Mouse (Mus musculus) liver, adult 2 months (tissue): ENCODE data around the gene Snapin. TPM values are rescaled to one million over a fixed set of nuclear protein-coding genes. Genes with fewer than 3 reads are reported as not detected.
A peak's percentile ranks its signal among the peaks of the same experiment; 100 is the strongest.

Experiments used
- DNase-seq: peaks from one replicate; pipeline ENCODE4 v3.0.0-alpha.2; 2011; ENCODE audit warnings: low read depth, low spot score; ENCODE audit errors: extremely low read depth
- H3K27ac ChIP-seq: fragments of 200-500 bp; replicated peaks from 2 replicates; pipeline ENCODE4 v1.5.1; 2012; ENCODE audit warnings: low read depth, mild to moderate bottlenecking, control low read depth, inconsistent platforms, low read length; ENCODE audit not compliant: insufficient read depth
- H3K27me3 ChIP-seq: fragments of 200-500 bp; 2 replicates; pipeline ENCODE4 v1.6.1; 2012; ENCODE audit warnings: mild to moderate bottlenecking, moderate library complexity, low read length, inconsistent platforms; ENCODE audit not compliant: control insufficient read depth, insufficient read depth
- H3K36me3 ChIP-seq: fragments of 200-500 bp; 2 replicates; pipeline ENCODE4 v1.6.1; 2012; ENCODE audit warnings: low read length, inconsistent platforms; ENCODE audit not compliant: control insufficient read depth, insufficient read depth
- H3K4me1 ChIP-seq: fragments of 200-500 bp; 2 replicates; pipeline ENCODE4 v1.6.1; 2011; ENCODE audit warnings: low read length; ENCODE audit not compliant: control insufficient read depth, insufficient read depth
- H3K4me3 ChIP-seq: fragments of 200-500 bp; 2 replicates; pipeline ENCODE4 v1.5.1; 2011; ENCODE audit warnings: low read depth, mild to moderate bottlenecking, control low read depth, low read length, moderate library complexity; ENCODE audit not compliant: insufficient read depth
- H3K79me2 ChIP-seq: fragments of 200-500 bp; 2 replicates; pipeline ENCODE4 v1.6.1; 2012; ENCODE audit warnings: inconsistent platforms, mild to moderate bottlenecking, low read length, moderate library complexity; ENCODE audit not compliant: control insufficient read depth, insufficient read depth
- H3K9ac ChIP-seq: fragments of 200-500 bp; 2 replicates; pipeline ENCODE4 v1.6.1; 2012; ENCODE audit warnings: low read depth, mild to moderate bottlenecking, control low read depth, inconsistent platforms, low read length
- CTCF ChIP-seq: fragments of 200-500 bp; IDR thresholded peaks from 2 replicates; pipeline ENCODE4 v1.5.1; 2011; ENCODE audit warnings: low read depth, low read length, control low read depth
- POLR2A ChIP-seq: fragments of 200-500 bp; IDR thresholded peaks from 2 replicates; pipeline ENCODE4 v1.6.1; 2011; ENCODE audit warnings: low read length, control low read depth; ENCODE audit not compliant: insufficient read depth; ENCODE audit errors: extremely low read depth
- WGBS: fragments of 180-500 bp; shearing (Covaris S2); methylation state at CpG from one replicate; pipeline ENCODE4 v1.1.7; 2018; 5-methylcytosine and 5-hydroxymethylcytosine counted together
- polyA plus RNA-seq: library from polyadenylated mRNA; depleted of rRNA; stranded (reverse); fragments of >200 nt; gene quantifications from 2 replicates; pipeline ENCODE4 v1.2.3, GENCODE M21; 2012
- total RNA-seq: library from RNA; depleted of rRNA; stranded (reverse); fragments of >200 nt; gene quantifications from 2 replicates; pipeline ENCODE4 v1.2.3, GENCODE M21; 2014

Gene Snapin
- total and polyA plus RNA-seq, 2 experiments: 10.6 to 18.5 TPM

GRCm38 (mm10) chr3:90527291-90527873 lies 36.5 kb upstream of the Snapin start:
- Histone ChIP-seq H3K4me3 (no peak overlapping the region), H3K9ac (no peak overlapping the region), H3K36me3 (peaks cover 7% of the 10 kb centered on the region; the same call in 1 of the 2 replicates), H3K27me3 (no peaks in the 10 kb centered on the region), H3K4me1 (no peaks in the 10 kb centered on the region), H3K79me2 (no peaks in the 10 kb centered on the region), H3K27ac (no peak overlapping the region)
- DNase-seq: no peak
- 93% methylated on average over 7 of the region's 7 CpGs for WGBS
- TF ChIP-seq POLR2A (no peak), CTCF (no peak)

- no peak for DNase-seq
- no peak within 1 kb of the TSS for H3K4me3 ChIP-seq
- 66% methylated on average over 5 of the region's 5 CpGs for WGBS
- no peaks in the 10 kb centered on the region for H3K79me2 ChIP-seq
- TF ChIP-seq POLR2A (no peak), CTCF (no peak)
- no peaks in the 10 kb centered on the region for H3K27me3 ChIP-seq
- no peaks in the 10 kb centered on the region for H3K4me1 ChIP-seq
- H3K36me3 ChIP-seq: peaks cover 8% of the 10 kb centered on the region; the same call in 1 of the 2 replicates
- H3K27ac ChIP-seq: no peak within 1 kb of the TSS
- no peak within 1 kb of the TSS for H3K9ac ChIP-seq
These were observed 35.7 kb upstream of the Snapin start, which contains the start of gene S100a14 for GRCm38 (mm10) chr3:90526580-90526979. Gene S100a14 (plus strand): TSS chr3:90526856.

GRCm38 (mm10) chr3:90526076-90526475 lies 35.2 kb upstream of the Snapin start:
- no peaks in the 10 kb centered on the region for H3K27me3 ChIP-seq
- no peak overlapping the region for H3K9ac ChIP-seq
- peaks cover 8% of the 10 kb centered on the region; the same call in 1 of the 2 replicates for H3K36me3 ChIP-seq
- WGBS: 81% methylated on average over 2 of the region's 2 CpGs
- no peak for TF ChIP-seq CTCF
- TF ChIP-seq POLR2A: no peak
- H3K4me3 ChIP-seq: no peak overlapping the region
- DNase-seq: no peak
- no peaks in the 10 kb centered on the region for H3K79me2 ChIP-seq
- H3K4me1 ChIP-seq: no peaks in the 10 kb centered on the region
- H3K27ac ChIP-seq: no peak overlapping the region

- no peak overlapping the region for H3K4me3 ChIP-seq
- no peaks in the 10 kb centered on the region for H3K27me3 ChIP-seq
- DNase-seq: peak; percentile 75
- no peak overlapping the region for H3K9ac ChIP-seq
- no peaks in the 10 kb centered on the region for H3K4me1 ChIP-seq
- no peaks in the 10 kb centered on the region for H3K79me2 ChIP-seq
- WGBS: 67% methylated on average over 4 of the region's 4 CpGs
- peaks cover 9% of the 10 kb centered on the region; the same call in 1 of the 2 replicates for H3K36me3 ChIP-seq
- TF ChIP-seq POLR2A (no peak), CTCF (peak; percentile 51; the same call in 1 of the 2 replicates)
- H3K27ac ChIP-seq: no peak overlapping the region
These were observed 34.6 kb upstream of the Snapin start for GRCm38 (mm10) chr3:90525421-90525820.

GRCm38 (mm10) chr3:90517711-90518110 lies 26.9 kb upstream of the Snapin start:
- Histone ChIP-seq H3K27ac (no peak overlapping the region), H3K36me3 (peaks cover 8% of the 10 kb centered on the region), H3K79me2 (no peaks in the 10 kb centered on the region; the same call in 1 of the 2 replicates), H3K9ac (no peak overlapping the region), H3K4me3 (no peak overlapping the region), H3K27me3 (no peaks in the 10 kb centered on the region), H3K4me1 (peaks cover 14% of the 10 kb centered on the region)
- DNase-seq: no peak
- no peak for TF ChIP-seq CTCF
- no peak for TF ChIP-seq POLR2A
- WGBS: 80% methylated on average over 4 of the region's 4 CpGs

GRCm38 (mm10) chr3:90515789-90516188 lies 25.0 kb upstream of the Snapin start:
- no peak for DNase-seq
- no peaks in the 10 kb centered on the region for H3K27me3 ChIP-seq
- TF ChIP-seq CTCF: no peak
- no peaks in the 10 kb centered on the region; the same call in 1 of the 2 replicates for H3K79me2 ChIP-seq
- 96% methylated on average over 4 of the region's 4 CpGs for WGBS
- peaks cover 4% of the 10 kb centered on the region for H3K36me3 ChIP-seq
- H3K4me3 ChIP-seq: no peak overlapping the region
- H3K4me1 ChIP-seq: peaks cover 14% of the 10 kb centered on the region
- H3K9ac ChIP-seq: no peak overlapping the region
- peak overlapping the region; percentile 72; the same call in 1 of the 2 replicates for H3K27ac ChIP-seq
